Mouse (Mus musculus) erythroid progenitor cell, adult 5-6 weeks (primary cell): ENCODE data around the gene Rnf212b. TPM values are rescaled to one million over a fixed set of nuclear protein-coding genes. Genes with fewer than 3 reads are reported as not detected.
"Not testable (repeated sequence)": the region's sequence is repeated elsewhere in the genome, so short reads cannot be mapped to it uniquely, and the experiment has no call there.

ENCODE experiments used
- ATAC-seq: replicated peaks from 2 replicates; pipeline ENCODE4 v1.8.0; 2016; ENCODE audit warnings: moderate number of reproducible peaks, mild to moderate bottlenecking, moderate TSS enrichment, inconsistent platforms; ENCODE audit not compliant: poor library complexity, low FRiP score, severe bottlenecking
- total RNA-seq, 2 experiments: library from RNA; stranded (forward) in 1 of 2; stranded (reverse) in 1 of 2; fragments of 150-400 nt in 1 of 2; fragments of 186-747, 209-891 nt in 1 of 2; gene quantifications; 2 replicates each; pipeline versions ENCODE4 v1.2.3 to v1.2.4; 2015 to 2017; ENCODE audit warnings: low replicate concordance in 2 of 2

Rnf212b gene
- not detected in 2 replicates for total RNA-seq (2015; ENCODE audit: low replicate concordance)
- total RNA-seq (2017; ENCODE audit: low replicate concordance) = not detected in 2 replicates

GRCm38 (mm10) chr14:54813991-54814390 is at the start of gene Rnf212b:
Gene Rnf212b, plus strand, starts transcription at chr14:54814141.
- ATAC-seq = no peak

- not testable (repeated sequence) for ATAC-seq
Observed at GRCm38 (mm10) chr14:54766937-54767336, 47.0 kb upstream of the Rnf212b start.

- ATAC-seq = no peak
Observed at GRCm38 (mm10) chr14:54768314-54769067, 45.5 kb upstream of the Rnf212b start.

DNA sequence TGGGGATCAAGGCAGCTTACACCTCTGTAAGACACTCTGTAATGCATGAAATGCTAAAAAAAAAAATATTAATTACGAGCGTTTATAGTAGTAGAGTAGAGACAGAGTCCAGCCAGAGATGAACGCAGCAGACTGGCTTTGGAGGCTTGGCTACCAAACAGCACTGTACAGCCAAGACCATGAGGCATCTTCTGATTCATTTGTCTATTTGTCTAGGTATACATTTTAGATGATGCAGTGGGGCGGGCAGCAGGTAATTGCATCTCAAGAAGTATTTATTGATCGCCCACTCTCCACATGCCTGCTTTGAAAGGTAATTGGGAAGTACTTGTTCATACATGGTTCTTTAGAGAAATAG is 44.9 kb upstream of the Rnf212b start:
- ATAC-seq = no peak

DNA sequence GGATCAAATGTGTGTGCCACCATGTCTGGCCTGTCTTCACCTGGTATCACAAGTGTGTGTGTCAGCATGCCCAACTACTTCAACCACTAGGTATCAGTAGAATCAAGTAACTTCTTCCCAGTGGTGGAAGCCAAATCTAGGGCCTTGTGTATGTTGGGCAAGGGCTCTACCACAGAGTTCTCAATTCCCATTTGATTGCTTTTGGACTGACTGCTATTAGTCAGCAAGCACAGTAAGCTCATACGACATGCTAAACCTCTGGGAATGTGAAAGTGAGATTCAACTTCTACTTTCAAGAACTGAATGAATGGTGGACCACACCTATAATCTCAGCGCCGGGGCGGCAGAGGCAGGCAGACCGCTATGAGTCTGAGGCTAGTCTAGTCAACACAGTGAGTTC is 43.6 kb upstream of the Rnf212b start:
- no peak for ATAC-seq

- no peak for ATAC-seq
Observed at GRCm38 (mm10) chr14:54772333-54772856, 41.5 kb upstream of the Rnf212b start.

- ATAC-seq = no peak
Observed at GRCm38 (mm10) chr14:54775534-54776041, 38.4 kb upstream of the Rnf212b start.

DNA sequence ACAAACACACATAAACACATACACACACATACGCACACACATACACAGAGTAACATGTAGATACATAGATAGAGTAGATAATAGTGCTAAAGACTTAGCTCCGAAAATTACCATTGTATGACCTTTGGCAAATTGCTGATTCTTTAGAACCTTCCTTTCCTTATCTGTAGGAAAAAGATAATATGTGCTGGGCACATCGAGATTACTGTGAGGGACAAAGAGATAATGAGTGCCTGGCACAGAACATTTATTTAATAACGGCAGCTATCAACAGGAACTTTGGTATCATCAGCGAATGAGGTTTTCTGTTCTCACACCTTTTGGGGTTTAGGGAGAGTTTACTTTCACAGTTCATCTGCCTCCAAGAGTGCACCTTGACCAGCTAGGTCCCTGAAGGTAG is 37.2 kb upstream of the Rnf212b start:
- ATAC-seq = no peak

DNA sequence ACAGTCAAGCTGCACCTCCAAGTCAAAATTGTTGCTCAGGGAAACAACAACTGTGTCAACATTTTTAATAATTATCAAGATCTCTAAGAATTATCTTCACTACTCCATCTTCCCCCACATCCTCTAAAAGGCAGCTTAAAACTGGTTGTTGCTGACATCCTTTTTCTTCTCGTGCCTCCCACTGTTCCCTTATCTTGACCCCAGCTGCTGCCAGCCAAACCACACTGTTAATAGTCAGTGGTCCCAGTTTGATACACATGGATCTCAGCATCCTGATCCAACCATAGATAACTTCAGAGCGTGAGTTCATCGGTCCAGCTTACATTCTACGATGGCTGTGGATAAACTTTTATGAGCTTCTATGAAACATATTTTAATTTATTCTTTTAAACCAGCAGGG is 36.0 kb upstream of the Rnf212b start:
- ATAC-seq = no peak

DNA sequence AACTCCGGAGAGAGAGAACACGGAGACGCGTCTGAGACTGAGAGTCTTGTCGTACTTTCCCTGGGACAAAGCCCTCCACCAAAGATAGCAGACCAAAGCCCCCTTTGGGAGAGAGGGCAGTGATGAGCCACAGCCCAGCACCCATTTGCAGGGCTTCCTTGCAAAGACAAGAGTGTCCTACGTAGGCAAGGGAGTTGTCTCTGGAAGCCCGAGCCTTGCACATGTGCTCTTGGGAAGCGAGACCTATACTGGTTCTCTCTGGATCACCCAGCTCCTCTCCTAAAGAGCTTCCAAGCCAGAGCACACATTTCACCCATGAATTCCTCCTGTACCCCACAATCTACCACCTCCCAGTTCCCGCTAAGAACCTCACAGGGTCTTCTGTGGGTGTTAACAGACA is 33.9 kb upstream of the Rnf212b start:
- ATAC-seq = no peak

GRCm38 (mm10) chr14:54780836-54781609 is 32.9 kb upstream of the Rnf212b start:
- ATAC-seq = no peak

DNA sequence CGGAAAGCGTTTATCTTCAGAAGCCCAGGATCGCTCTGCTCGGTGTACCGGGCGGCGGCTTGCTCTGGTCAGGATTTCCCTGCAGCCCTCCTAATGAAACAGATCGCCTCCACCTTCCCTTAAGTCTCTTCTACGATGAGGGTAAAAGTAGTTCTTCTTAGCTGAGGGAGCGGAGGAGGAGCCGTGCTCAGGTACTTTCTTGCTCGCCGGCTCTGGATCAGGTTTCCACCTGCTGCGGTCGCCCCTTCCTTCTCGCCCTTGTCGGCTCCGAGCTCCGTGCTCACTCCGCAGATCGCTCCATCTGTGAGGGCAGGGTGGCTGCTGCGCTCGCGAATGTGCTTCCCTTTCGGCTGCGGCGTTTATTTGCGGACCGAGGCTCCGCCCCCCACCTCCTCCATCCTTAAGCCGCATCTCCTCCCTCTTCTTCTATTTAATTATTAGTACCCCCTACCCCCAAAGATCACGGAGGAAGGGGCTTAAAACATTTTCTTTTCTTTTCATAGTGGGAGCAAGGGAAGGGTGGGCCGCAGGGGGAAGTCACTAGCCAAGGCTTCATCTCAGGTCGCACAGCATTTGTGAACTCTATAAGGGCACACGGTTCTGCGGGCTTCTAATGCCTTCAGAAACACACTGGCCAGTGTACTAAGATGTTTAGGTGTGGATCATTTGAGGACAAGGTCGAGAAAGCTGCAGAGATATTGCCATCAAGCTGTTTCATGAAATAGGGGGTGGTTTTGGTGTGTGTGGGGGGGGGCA is 32.2 kb upstream of the Rnf212b start, which contains the start of gene Slc7a8:
Gene Slc7a8 (minus strand): TSS at position 337 of the 756 bp plus-strand sequence.
- ATAC-seq = no peak

DNA sequence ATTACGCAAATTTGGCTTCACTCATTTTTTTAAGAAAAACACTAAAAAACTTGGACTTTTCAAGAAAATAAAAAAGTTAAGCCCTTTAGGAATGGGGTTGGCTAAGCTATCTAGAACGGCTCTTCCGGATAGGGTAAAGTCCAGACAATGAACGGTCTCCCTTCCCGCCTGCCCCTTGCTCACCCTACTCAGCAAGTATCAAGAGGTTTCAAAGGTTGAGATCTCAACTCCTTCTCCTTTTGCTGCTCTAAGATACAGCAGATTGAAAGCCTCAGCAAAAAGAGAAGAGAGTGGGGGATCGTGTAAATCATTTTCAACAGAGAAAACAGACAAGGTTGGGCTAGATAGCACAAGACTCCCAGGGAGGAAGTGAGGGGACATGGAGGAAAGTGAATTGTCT is 31.0 kb upstream of the Rnf212b start:
- ATAC-seq = no peak

DNA sequence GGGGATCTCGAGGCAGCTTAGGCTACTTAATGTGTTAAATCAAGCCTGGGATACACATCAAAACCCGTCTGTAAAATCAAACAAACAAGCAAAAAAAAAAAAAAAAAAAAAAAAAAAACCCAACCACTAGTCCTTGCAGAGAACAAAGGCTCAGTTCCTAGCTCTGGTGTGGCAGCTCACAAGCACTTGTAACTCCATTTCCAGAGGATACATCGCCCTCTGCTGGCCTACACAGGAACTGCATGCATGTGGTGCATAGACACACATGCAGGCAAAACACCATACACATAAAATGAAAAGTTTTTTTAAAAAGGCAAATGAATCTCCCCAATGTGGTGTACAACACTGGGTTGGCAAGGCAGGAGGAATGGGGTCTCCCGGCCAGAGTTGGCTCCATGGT is 28.0 kb upstream of the Rnf212b start:
- peak; percentile 57; the same call in 1 of the 2 replicates for ATAC-seq

DNA sequence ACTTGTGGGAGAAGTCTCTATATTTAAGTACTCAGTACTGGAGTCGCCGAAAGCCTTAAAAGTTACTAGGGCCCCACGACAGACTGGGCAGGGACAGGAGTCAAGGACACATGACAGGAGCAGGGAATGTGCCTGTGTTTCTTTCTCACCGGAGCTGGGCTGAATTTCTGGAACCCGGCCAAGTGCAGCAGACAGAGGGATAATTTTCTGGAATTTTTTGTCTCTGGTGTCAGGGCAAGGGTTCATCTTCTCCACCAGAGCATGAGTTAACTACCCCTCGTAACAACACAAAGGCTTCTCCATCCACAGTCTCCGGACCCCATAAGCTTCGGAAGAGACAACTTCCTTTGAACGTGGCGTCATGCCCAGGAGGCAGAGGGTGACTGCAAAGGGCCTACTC is 27.5 kb upstream of the Rnf212b start:
- ATAC-seq = no peak

DNA sequence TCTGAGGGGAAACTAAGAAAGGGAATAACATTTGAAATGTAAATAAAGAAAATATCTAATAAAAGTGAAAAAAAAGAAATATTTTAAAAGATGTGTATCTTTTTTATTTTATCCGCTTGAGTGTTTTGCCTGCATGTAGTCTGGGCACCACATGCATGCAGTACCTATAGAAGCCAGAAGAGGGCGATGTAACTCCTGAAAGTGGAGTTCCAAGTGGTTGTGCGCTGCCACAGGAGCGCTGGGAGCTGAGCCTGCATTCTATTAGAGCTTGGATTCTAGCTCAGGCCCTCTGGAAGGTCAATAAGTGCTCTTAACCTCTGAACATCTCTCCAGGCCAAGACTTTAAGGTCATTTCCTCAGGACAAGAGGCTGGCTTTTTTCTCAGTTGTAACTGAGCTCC is 26.7 kb upstream of the Rnf212b start:
- ATAC-seq = no peak

GRCm38 (mm10) chr14:54788231-54788630 is 25.7 kb upstream of the Rnf212b start:
- no peak for ATAC-seq

DNA sequence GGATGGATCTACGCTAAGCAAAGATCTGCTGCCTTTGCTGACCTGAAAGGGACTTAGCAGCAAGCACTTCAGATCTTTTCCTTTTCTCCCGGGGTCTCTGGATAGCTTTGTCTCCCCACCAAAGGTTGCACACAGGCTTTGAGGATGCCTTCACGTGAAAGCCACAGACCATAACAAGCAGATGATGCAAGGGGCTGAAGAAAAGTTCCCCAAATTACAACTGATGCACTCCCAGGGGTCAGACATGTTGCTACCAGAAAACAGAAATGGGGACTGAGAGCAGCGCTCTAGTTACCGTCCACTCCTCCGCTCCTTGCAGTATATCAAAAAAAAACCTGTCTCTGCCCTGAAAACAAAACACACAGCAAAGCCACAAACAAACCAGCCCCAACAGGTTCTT is 21.8 kb upstream of the Rnf212b start:
- ATAC-seq = no peak

- ATAC-seq = no peak
Observed at GRCm38 (mm10) chr14:54793351-54793750, 20.6 kb upstream of the Rnf212b start.
